Mouse (Mus musculus): ENCODE results near the gene Tbx21. TPM values are rescaled to one million over a fixed set of nuclear protein-coding genes. Genes with fewer than 3 reads are reported as not detected.
A peak's percentile ranks its signal among the peaks of the same experiment; 100 is the strongest.

Tbx21 gene
- 0.12 and 0.13 TPM in 2 replicates for polyA plus RNA-seq (2015; fragmentation: Nextera tagmentation; extraction: Ambion mirVana)

GRCm38 (mm10) chr11:97114671-97115601, at the start of gene Tbx21:
Gene Tbx21 (minus strand): TSS chr11:97115331.
- Histone ChIP-seq H3K27ac (ENCODE audit: low read length) (no peak within 1 kb of the TSS), H3K9me3 (ENCODE audit: low read length) (no peaks in the 10 kb centered on the region), H3K4me2 (replicated peaks; ENCODE audit: low read depth, low read length) (peak within 1 kb of the TSS; percentile 56), H3K4me3 (ENCODE audit: low read depth, low read length) (peak within 1 kb of the TSS; percentile 32), H3K9ac (replicated peaks; ENCODE audit: low read depth) (no peak within 1 kb of the TSS), H3K4me1 (ENCODE audit: insufficient read depth, low read depth, low read length) (no peaks in the 10 kb centered on the region), H3K27me3 (replicated peaks; ENCODE audit: insufficient read depth, low read length) (peaks cover 30% of the 10 kb centered on the region), H3K36me3 (ENCODE audit: insufficient read depth, low read length) (no peaks in the 10 kb centered on the region)
- WGBS = under 1% methylated on average over 85 of the region's 87 CpGs
- DNase-seq (ENCODE audit: low spot score) (no peak), ATAC-seq (no peak)
- TF ChIP-seq EP300 (IDR thresholded peaks at IDR 0.05) = no peak
- no peak for TF ChIP-seq CTCF (IDR thresholded peaks at IDR 0.05)

GRCm38 (mm10) chr11:97160341-97160740, 45.2 kb upstream of the Tbx21 start:
- H3K9me3 ChIP-seq (ENCODE audit: low read length) = no peaks in the 10 kb centered on the region
- 81% methylated on average over 6 of the region's 6 CpGs for WGBS
- peaks cover 50% of the 10 kb centered on the region for H3K36me3 ChIP-seq (ENCODE audit: insufficient read depth, low read length)
- no peaks in the 10 kb centered on the region for H3K4me1 ChIP-seq (ENCODE audit: insufficient read depth, low read depth, low read length)
- no peak overlapping the region for H3K4me3 ChIP-seq (ENCODE audit: low read depth, low read length)
- H3K4me2 ChIP-seq (replicated peaks; ENCODE audit: low read depth, low read length) = no peak overlapping the region
- DNase-seq (ENCODE audit: low spot score) (no peak), ATAC-seq (no peak)
- no peak for TF ChIP-seq EP300 (IDR thresholded peaks at IDR 0.05)
- TF ChIP-seq CTCF (IDR thresholded peaks at IDR 0.05) = no peak
- H3K27me3 ChIP-seq (replicated peaks; ENCODE audit: insufficient read depth, low read length) = no peaks in the 10 kb centered on the region
- no peak overlapping the region for H3K27ac ChIP-seq (ENCODE audit: low read length)
- no peak overlapping the region for H3K9ac ChIP-seq (replicated peaks; ENCODE audit: low read depth)

- H3K4me2 ChIP-seq (replicated peaks; ENCODE audit: low read depth, low read length) = no peak overlapping the region
- TF ChIP-seq EP300 (IDR thresholded peaks at IDR 0.05) = no peak
- TF ChIP-seq CTCF (IDR thresholded peaks at IDR 0.05) = no peak
- no peak overlapping the region for H3K27ac ChIP-seq (ENCODE audit: low read length)
- no peak overlapping the region for H3K9ac ChIP-seq (replicated peaks; ENCODE audit: low read depth)
- ATAC-seq (no peak), DNase-seq (ENCODE audit: low spot score) (no peak)
- 0 out of 2 replicates have a peak, but pooled peaks cover 3% of the 10 kb centered on the region for H3K4me1 ChIP-seq (ENCODE audit: insufficient read depth, low read depth, low read length)
- no peak overlapping the region for H3K4me3 ChIP-seq (ENCODE audit: low read depth, low read length)
- 73% methylated on average over 7 of the region's 7 CpGs for WGBS
- no peaks in the 10 kb centered on the region for H3K9me3 ChIP-seq (ENCODE audit: low read length)
- H3K27me3 ChIP-seq (replicated peaks; ENCODE audit: insufficient read depth, low read length) = no peaks in the 10 kb centered on the region
- H3K36me3 ChIP-seq (ENCODE audit: insufficient read depth, low read length) = peaks cover 26% of the 10 kb centered on the region
These were observed 41.9 kb upstream of the Tbx21 start for GRCm38 (mm10) chr11:97156999-97157398.

GRCm38 (mm10) chr11:97152662-97153287, 37.6 kb upstream of the Tbx21 start:
- Histone ChIP-seq H3K27ac (ENCODE audit: low read length) (no peak overlapping the region; the same call in 1 of the 2 replicates), H3K4me3 (ENCODE audit: low read depth, low read length) (no peak overlapping the region), H3K27me3 (replicated peaks; ENCODE audit: insufficient read depth, low read length) (no peaks in the 10 kb centered on the region), H3K9ac (replicated peaks; ENCODE audit: low read depth) (no peak overlapping the region), H3K9me3 (ENCODE audit: low read length) (no peaks in the 10 kb centered on the region), H3K4me1 (ENCODE audit: insufficient read depth, low read depth, low read length) (0 out of 2 replicates have a peak, but pooled peaks cover 3% of the 10 kb centered on the region), H3K4me2 (replicated peaks; ENCODE audit: low read depth, low read length) (no peak overlapping the region), H3K36me3 (ENCODE audit: insufficient read depth, low read length) (no peaks in the 10 kb centered on the region)
- WGBS = 30% methylated on average over 10 of the region's 10 CpGs
- TF ChIP-seq EP300 (IDR thresholded peaks at IDR 0.05) (no peak), CTCF (IDR thresholded peaks at IDR 0.05) (peak; percentile 44)
- DNase-seq (ENCODE audit: low spot score) (peak; percentile 27), ATAC-seq (no peak)

- Histone ChIP-seq H3K27ac (ENCODE audit: low read length) (no peak overlapping the region; the same call in 1 of the 2 replicates), H3K9me3 (ENCODE audit: low read length) (no peaks in the 10 kb centered on the region), H3K27me3 (replicated peaks; ENCODE audit: insufficient read depth, low read length) (no peaks in the 10 kb centered on the region), H3K4me3 (ENCODE audit: low read depth, low read length) (peak overlapping the region; percentile 77; the same call in 1 of the 2 replicates), H3K4me1 (ENCODE audit: insufficient read depth, low read depth, low read length) (0 out of 2 replicates have a peak, but pooled peaks cover 3% of the 10 kb centered on the region), H3K36me3 (ENCODE audit: insufficient read depth, low read length) (no peaks in the 10 kb centered on the region), H3K4me2 (replicated peaks; ENCODE audit: low read depth, low read length) (peak overlapping the region; percentile 93), H3K9ac (replicated peaks; ENCODE audit: low read depth) (no peak overlapping the region)
- WGBS = 2% methylated on average over 11 of the region's 11 CpGs
- TF ChIP-seq CTCF (IDR thresholded peaks at IDR 0.05) = no peak
- TF ChIP-seq EP300 (IDR thresholded peaks at IDR 0.05) = no peak
- ATAC-seq = no peak
- peak; percentile 68 for DNase-seq (ENCODE audit: low spot score)
These were observed 36.9 kb upstream of the Tbx21 start for GRCm38 (mm10) chr11:97152023-97152426.

GRCm38 (mm10) chr11:97151343-97151801, 36.2 kb upstream of the Tbx21 start, which contains the start of gene Tbkbp1:
Gene Tbkbp1 (minus strand): TSS chr11:97151495.
- Histone ChIP-seq H3K4me3 (ENCODE audit: low read depth, low read length) (peak within 1 kb of the TSS; percentile 77), H3K27me3 (replicated peaks; ENCODE audit: insufficient read depth, low read length) (no peaks in the 10 kb centered on the region), H3K9me3 (ENCODE audit: low read length) (no peaks in the 10 kb centered on the region), H3K4me2 (replicated peaks; ENCODE audit: low read depth, low read length) (peak within 1 kb of the TSS; percentile 93), H3K27ac (ENCODE audit: low read length) (peak within 1 kb of the TSS; percentile 88), H3K4me1 (ENCODE audit: insufficient read depth, low read depth, low read length) (0 out of 2 replicates have a peak, but pooled peaks cover 4% of the 10 kb centered on the region), H3K9ac (replicated peaks; ENCODE audit: low read depth) (peak within 1 kb of the TSS; percentile 54), H3K36me3 (ENCODE audit: insufficient read depth, low read length) (no peaks in the 10 kb centered on the region)
- no peak for ATAC-seq
- peak; percentile 36 for DNase-seq (ENCODE audit: low spot score)
- TF ChIP-seq CTCF (IDR thresholded peaks at IDR 0.05) = no peak
- TF ChIP-seq EP300 (IDR thresholded peaks at IDR 0.05) = no peak
- under 1% methylated on average over 15 of the region's 64 CpGs for WGBS
